Mouse (Mus musculus) forebrain, embryonic 11.5 days (tissue): ENCODE data around the gene Wwc2. TPM values are rescaled to one million over a fixed set of nuclear protein-coding genes. Genes with fewer than 3 reads are reported as not detected.

Experiments
- ATAC-seq: fragments of 200-750 bp; cut with Nextera tagmentation; replicated peaks from 2 replicates; pipeline ENCODE4 v1.8.0; 2017; ENCODE audit warnings: moderate TSS enrichment; ENCODE audit not compliant: low FRiP score
- DNase-seq: peaks from one replicate; pipeline ENCODE4 v3.0.0-alpha.2; 2017; ENCODE audit warnings: low spot score
- H3K27ac ChIP-seq: fragments of 300-500 bp; sonication (generic); 2 replicates; pipeline ENCODE4 v1.5.1; 2014; ENCODE audit warnings: low read depth, low read length
- H3K27me3 ChIP-seq: fragments of 300-500 bp; sonication (generic); 2 replicates; pipeline ENCODE4 v1.6.1; 2014; ENCODE audit warnings: mild to moderate bottlenecking, low read length, mixed read lengths; ENCODE audit not compliant: control insufficient read depth, insufficient read depth
- H3K36me3 ChIP-seq: fragments of 300-500 bp; sonication (generic); 2 replicates; pipeline ENCODE4 v1.6.1; 2014; ENCODE audit warnings: mild to moderate bottlenecking, low read length, moderate library complexity, mixed read lengths; ENCODE audit not compliant: control insufficient read depth, insufficient read depth
- H3K4me1 ChIP-seq: fragments of 300-500 bp; sonication (generic); replicated peaks from 2 replicates; pipeline ENCODE4 v1.6.1; 2014; ENCODE audit warnings: low read length, mixed read lengths; ENCODE audit not compliant: control insufficient read depth, insufficient read depth
- H3K4me2 ChIP-seq: fragments of 300-500 bp; sonication (generic); 2 replicates; pipeline ENCODE4 v1.6.1; 2014; ENCODE audit warnings: low read depth, mild to moderate bottlenecking, low read length, moderate library complexity, mixed read lengths; ENCODE audit not compliant: severe bottlenecking
- H3K4me3 ChIP-seq: fragments of 300-500 bp; sonication (generic); 2 replicates; pipeline ENCODE4 v1.5.1; 2014; ENCODE audit warnings: low read depth, low read length
- H3K9ac ChIP-seq: fragments of 300-500 bp; sonication (generic); 2 replicates; pipeline ENCODE4 v1.6.1; 2014; ENCODE audit warnings: low read length
- H3K9me3 ChIP-seq: fragments of 300-500 bp; sonication (generic); 2 replicates; pipeline ENCODE4 v1.6.1; 2016; ENCODE audit warnings: low read length, mixed read lengths; ENCODE audit not compliant: control insufficient read depth
- WGBS: fragments of 180-500 bp; shearing (Covaris S2); extraction: QIAGEN DNeasy Blood & Tissue Kit; methylation state at CpG from one replicate; pipeline ENCODE4 v1.1.7; 2014; 5-methylcytosine and 5-hydroxymethylcytosine counted together
- polyA plus RNA-seq: library from polyadenylated mRNA; unstranded; fragments of >200 nt; fragmentation: Nextera tagmentation; extraction: Ambion mirVana; gene quantifications from 2 replicates; pipeline ENCODE4 v1.2.1, GENCODE M21; 2014

Wwc2 gene
- polyA plus RNA-seq, 1 experiment from 2014 or later, result 9.4 TPM

DNA sequence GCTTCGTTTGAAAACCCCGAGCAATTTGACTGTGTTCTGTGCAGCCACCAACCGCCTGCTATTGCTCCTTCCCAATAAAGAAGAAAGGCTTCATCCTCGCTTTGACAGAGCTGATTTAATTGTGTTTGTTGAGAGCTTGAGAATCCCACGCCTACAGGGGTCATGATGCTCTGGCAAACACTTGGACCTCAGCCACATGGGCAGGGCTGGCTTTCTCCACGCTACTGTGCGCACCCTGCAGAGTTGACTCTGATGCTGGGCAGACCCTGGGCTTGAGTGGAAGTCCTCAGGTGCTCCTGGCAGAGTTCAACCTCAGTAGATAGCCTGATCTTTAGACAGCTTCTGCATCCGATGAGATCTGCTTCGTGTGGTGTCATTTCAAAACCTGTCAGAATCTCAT lies 198.7 kb downstream of the Wwc2 start:
- no peaks in the 10 kb centered on the region for H3K9me3 ChIP-seq
- H3K4me1 ChIP-seq, result peaks cover 7% of the 10 kb centered on the region; the same call in 1 of the 2 replicates
- H3K27me3 ChIP-seq, result no peaks in the 10 kb centered on the region
- H3K36me3 ChIP-seq, result no peaks in the 10 kb centered on the region
- no peak overlapping the region for H3K4me3 ChIP-seq
- WGBS, result 77% methylated on average over 9 of the region's 9 CpGs
- ATAC-seq (no peak), DNase-seq (no peak)
- H3K4me2 ChIP-seq, result no peak overlapping the region
- no peak overlapping the region for H3K27ac ChIP-seq
- H3K9ac ChIP-seq, result no peak overlapping the region

DNA sequence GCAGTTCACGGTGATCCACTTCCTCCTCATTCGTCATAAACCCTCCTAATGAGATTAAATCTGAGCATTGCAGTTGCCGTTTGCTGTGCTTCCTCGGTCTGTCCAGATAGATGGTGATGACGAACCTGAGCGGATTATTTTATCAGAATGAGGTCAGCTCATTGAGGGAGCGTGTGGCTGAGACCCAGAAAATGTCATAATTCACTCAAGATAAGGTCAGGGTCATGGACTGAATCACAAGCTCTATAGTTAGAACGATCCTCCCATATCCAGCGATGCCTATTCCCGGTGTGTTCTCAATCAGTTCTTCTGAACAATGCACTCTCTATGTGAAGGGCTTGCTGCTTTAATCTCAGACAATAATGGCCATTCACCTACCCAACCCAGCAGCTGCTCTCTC lies 203.0 kb downstream of the Wwc2 start:
- DNase-seq (no peak), ATAC-seq (0 out of 2 replicates have a peak, but pooled peaks have one; percentile 27)
- H3K27me3 ChIP-seq, result no peaks in the 10 kb centered on the region
- no peak overlapping the region for H3K4me2 ChIP-seq
- H3K27ac ChIP-seq, result no peak overlapping the region
- no peak overlapping the region for H3K9ac ChIP-seq
- H3K4me3 ChIP-seq, result no peak overlapping the region
- no peaks in the 10 kb centered on the region for H3K9me3 ChIP-seq
- H3K36me3 ChIP-seq, result no peaks in the 10 kb centered on the region
- H3K4me1 ChIP-seq, result peaks cover 7% of the 10 kb centered on the region; the same call in 1 of the 2 replicates
- WGBS, result 35% methylated on average over 10 of the region's 10 CpGs

DNA sequence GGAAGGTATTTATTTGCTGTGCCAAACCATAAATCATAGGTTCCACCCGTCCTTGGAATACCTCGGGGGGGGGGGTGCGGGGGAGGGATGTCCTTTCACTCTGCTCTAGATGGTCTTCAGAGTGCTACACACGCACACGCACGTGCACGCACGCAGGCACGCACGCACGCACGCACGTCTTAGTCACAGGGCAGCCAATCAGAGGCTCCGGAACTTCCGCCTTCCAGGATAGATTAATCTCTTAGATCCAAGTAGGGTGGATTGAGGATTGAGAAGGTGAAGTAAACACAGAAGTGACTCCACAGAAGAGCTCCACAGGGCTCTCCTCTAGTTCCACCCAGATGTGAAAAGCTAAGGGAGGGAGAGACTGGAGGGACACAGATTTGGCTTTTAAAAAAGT lies 204.4 kb downstream of the Wwc2 start:
- WGBS, result 97% methylated on average over 15 of the region's 15 CpGs
- Histone ChIP-seq H3K4me3 (no peak overlapping the region), H3K9me3 (no peaks in the 10 kb centered on the region), H3K4me1 (peaks cover 7% of the 10 kb centered on the region; the same call in 1 of the 2 replicates), H3K4me2 (no peak overlapping the region), H3K9ac (no peak overlapping the region), H3K27ac (no peak overlapping the region), H3K27me3 (no peaks in the 10 kb centered on the region), H3K36me3 (no peaks in the 10 kb centered on the region)
- DNase-seq, result no peak
- no peak for ATAC-seq

DNA sequence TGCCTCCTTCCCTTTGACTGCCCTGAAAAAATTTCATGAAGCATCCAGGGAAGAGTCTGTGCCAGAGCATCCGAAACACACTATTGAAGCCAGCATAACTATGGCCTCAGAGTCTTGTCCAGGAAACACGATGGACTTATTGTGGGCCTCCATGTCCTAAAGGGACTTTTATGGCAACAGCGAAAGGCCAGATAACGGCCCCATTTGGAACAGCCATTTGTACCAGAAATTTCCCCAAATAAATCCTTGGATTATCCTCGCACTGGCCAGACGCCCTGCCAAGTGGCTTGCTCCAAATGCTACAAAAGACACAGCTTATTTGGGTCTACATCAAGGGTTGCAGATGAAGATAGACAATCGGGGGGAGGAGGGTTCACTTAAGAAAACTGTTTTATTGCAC lies 206.3 kb downstream of the Wwc2 start:
- no peaks in the 10 kb centered on the region for H3K36me3 ChIP-seq
- no peak overlapping the region for H3K4me3 ChIP-seq
- no peak overlapping the region for H3K4me2 ChIP-seq
- 91% methylated on average over 7 of the region's 7 CpGs for WGBS
- no peak for DNase-seq
- no peaks in the 10 kb centered on the region for H3K27me3 ChIP-seq
- no peak for ATAC-seq
- H3K9ac ChIP-seq, result no peak overlapping the region
- H3K9me3 ChIP-seq, result no peaks in the 10 kb centered on the region
- peaks cover 7% of the 10 kb centered on the region; the same call in 1 of the 2 replicates for H3K4me1 ChIP-seq
- no peak overlapping the region for H3K27ac ChIP-seq

DNA sequence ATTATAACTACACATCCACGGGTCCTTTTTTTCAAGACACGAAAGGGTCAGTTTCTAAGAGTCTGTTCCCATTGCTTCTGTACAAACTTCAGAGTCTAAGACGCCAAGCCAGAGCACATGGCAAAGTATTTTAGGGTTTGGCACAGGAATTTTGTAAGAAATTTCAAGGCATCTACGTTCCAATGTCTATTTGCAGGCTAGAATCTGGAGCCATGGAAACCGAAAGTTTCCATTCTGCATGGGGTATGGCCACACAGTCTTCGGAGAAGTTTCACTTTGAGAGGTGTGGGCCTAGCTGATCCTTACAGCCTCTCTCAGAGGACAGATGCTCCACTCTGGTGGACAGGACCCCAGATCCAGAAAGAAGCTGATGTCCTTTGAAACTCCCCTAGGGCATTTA lies 206.8 kb downstream of the Wwc2 start:
- Histone ChIP-seq H3K4me1 (peaks cover 7% of the 10 kb centered on the region; the same call in 1 of the 2 replicates), H3K4me2 (no peak overlapping the region), H3K9me3 (no peaks in the 10 kb centered on the region), H3K9ac (no peak overlapping the region), H3K36me3 (no peaks in the 10 kb centered on the region), H3K27me3 (no peaks in the 10 kb centered on the region), H3K4me3 (no peak overlapping the region), H3K27ac (no peak overlapping the region)
- DNase-seq, result no peak
- 93% methylated on average over 6 of the region's 6 CpGs for WGBS
- ATAC-seq, result no peak

DNA sequence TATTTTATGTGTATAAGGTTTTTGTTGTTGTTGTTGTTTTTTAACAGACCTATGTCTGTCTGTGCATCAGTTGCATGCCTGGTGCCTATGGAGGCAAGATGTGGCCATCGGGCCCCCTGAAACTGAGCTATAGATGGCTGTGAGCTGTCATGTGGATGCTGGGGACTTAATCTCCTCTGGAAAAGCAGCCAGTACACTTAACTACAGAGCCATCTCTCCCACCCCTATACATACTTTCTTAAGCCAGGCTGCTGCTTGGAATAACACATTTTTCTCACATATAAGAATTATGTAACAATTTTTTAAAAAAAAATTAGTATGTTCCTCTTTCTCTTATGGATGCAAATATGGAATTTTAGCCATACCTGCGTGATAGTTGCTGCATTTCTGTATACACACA lies 207.2 kb downstream of the Wwc2 start:
- H3K4me3 ChIP-seq, result no peak overlapping the region
- peaks cover 7% of the 10 kb centered on the region; the same call in 1 of the 2 replicates for H3K4me1 ChIP-seq
- no peak overlapping the region for H3K27ac ChIP-seq
- ATAC-seq, result no peak
- WGBS, result 95% methylated on average over 2 of the region's 2 CpGs
- DNase-seq, result no peak
- no peak overlapping the region for H3K4me2 ChIP-seq
- H3K9me3 ChIP-seq, result no peaks in the 10 kb centered on the region
- no peaks in the 10 kb centered on the region for H3K27me3 ChIP-seq
- no peaks in the 10 kb centered on the region for H3K36me3 ChIP-seq
- no peak overlapping the region for H3K9ac ChIP-seq

DNA sequence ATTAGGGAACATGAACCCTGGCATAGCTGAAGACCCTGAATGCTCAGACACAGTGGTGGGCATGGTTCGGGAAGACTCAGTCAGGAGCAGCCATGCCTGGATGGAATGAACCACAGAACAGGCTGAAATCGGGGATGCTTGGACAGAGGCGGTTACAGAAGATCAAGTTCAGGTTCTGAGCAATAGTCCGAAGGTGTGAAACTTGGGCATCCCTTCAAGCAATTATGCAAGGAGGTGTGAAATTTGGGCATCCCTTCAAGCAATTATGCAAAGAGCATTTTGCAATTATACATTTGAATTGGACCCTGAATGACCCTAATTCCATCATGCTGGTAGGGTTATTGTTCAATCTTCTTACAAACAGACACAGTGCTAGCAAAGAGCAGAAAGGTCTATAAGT lies 208.8 kb downstream of the Wwc2 start:
- DNase-seq (no peak), ATAC-seq (no peak)
- no peaks in the 10 kb centered on the region for H3K27me3 ChIP-seq
- WGBS, result 88% methylated on average over 4 of the region's 4 CpGs
- H3K9me3 ChIP-seq, result no peaks in the 10 kb centered on the region
- H3K36me3 ChIP-seq, result no peaks in the 10 kb centered on the region
- no peak overlapping the region for H3K4me2 ChIP-seq
- H3K9ac ChIP-seq, result no peak overlapping the region
- no peaks in the 10 kb centered on the region for H3K4me1 ChIP-seq
- no peak overlapping the region for H3K4me3 ChIP-seq
- H3K27ac ChIP-seq, result no peak overlapping the region

DNA sequence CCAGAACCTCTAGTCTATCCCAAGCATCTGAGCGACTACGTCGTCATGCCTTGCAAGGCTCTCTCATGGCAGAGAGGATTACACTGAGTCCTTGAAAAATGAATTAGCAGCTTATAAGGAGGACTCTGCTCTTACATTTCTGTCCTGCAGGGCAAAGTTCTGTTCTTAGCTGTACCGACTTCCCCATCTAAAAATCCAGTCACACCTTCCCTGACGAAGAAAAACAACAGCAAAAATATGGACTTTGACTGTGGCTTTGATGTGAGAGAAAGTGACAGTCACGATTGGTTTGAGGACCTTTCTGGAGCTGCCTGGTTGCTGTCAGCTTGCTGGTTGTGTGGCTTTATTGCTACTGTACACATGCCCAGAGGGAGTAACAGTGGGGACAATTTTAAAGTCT lies 211.1 kb downstream of the Wwc2 start:
- Histone ChIP-seq H3K9me3 (no peaks in the 10 kb centered on the region), H3K4me3 (no peak overlapping the region), H3K27me3 (no peaks in the 10 kb centered on the region), H3K9ac (no peak overlapping the region), H3K27ac (no peak overlapping the region), H3K4me2 (no peak overlapping the region), H3K36me3 (no peaks in the 10 kb centered on the region), H3K4me1 (no peaks in the 10 kb centered on the region)
- WGBS, result 84% methylated on average over 6 of the region's 6 CpGs
- DNase-seq, result no peak
- no peak for ATAC-seq

DNA sequence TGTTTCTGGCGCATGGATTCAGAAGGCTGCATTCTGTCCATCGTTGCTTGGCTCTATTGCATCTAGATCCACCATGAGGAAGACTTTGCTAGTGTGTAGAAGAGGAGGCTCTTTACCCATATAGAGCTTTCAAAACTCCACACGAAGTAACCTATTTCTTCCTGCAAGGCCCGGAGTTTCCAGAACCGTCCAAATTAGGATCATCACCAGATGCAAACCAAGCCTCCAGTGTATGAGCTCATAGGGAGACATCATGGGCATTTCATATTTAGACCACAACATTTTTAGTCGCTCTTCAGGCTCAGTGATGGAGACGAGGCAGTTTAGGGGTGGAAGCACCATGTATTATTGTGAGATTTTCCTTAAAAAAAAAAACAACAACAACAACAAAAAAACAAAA lies 213.3 kb downstream of the Wwc2 start:
- DNase-seq, result no peak
- Histone ChIP-seq H3K4me2 (no peak overlapping the region), H3K36me3 (no peaks in the 10 kb centered on the region), H3K27me3 (no peaks in the 10 kb centered on the region), H3K4me1 (no peaks in the 10 kb centered on the region), H3K27ac (no peak overlapping the region), H3K9me3 (no peaks in the 10 kb centered on the region), H3K9ac (no peak overlapping the region), H3K4me3 (no peak overlapping the region)
- ATAC-seq, result no peak
- 93% methylated on average over 7 of the region's 7 CpGs for WGBS
